Mouse (Mus musculus): ENCODE measurements around the gene Gm8994. TPM values are rescaled to one million over a fixed set of nuclear protein-coding genes. Genes with fewer than 3 reads are reported as not detected.
A peak's percentile ranks its signal among the peaks of the same experiment; 100 is the strongest.
"Not testable (repeated sequence)": the region's sequence is repeated elsewhere in the genome, so short reads cannot be mapped to it uniquely, and the experiment has no call there.

The Gm8994 gene
- polyA plus RNA-seq (2012; rRNA removed), result 0.06 TPM in 1 of 2 replicates, not detected in the other

- not testable (repeated sequence) for H3K27ac ChIP-seq (ENCODE audit: insufficient read depth, low read length); H3K4me1 ChIP-seq (ENCODE audit: control insufficient read depth, insufficient read depth, low read length); H3K4me3 ChIP-seq (ENCODE audit: insufficient read depth, low read length)
Measured at GRCm38 (mm10) chr6:136327239-136327638, at the start of gene Gm8994. Gene Gm8994 (plus strand): TSS chr6:136327539.

- TF ChIP-seq CTCF (IDR thresholded peaks at IDR 0.05; ENCODE audit: extremely low read depth, insufficient read depth, low read length) (no peak), POLR2A (IDR thresholded peaks at IDR 0.05; ENCODE audit: extremely low read depth, insufficient read depth, low read length) (no peak)
- no peaks in the 10 kb centered on the region for H3K4me1 ChIP-seq (ENCODE audit: control insufficient read depth, insufficient read depth, low read length)
- H3K27ac ChIP-seq (ENCODE audit: insufficient read depth, low read length), result no peak overlapping the region
- H3K4me3 ChIP-seq (ENCODE audit: insufficient read depth, low read length), result no peak overlapping the region
Measured at GRCm38 (mm10) chr6:136277685-136278084, 49.7 kb upstream of the Gm8994 start.

- Histone ChIP-seq H3K4me1 (ENCODE audit: control insufficient read depth, insufficient read depth, low read length) (no peaks in the 10 kb centered on the region), H3K4me3 (ENCODE audit: insufficient read depth, low read length) (no peak overlapping the region), H3K27ac (ENCODE audit: insufficient read depth, low read length) (no peak overlapping the region)
- TF ChIP-seq CTCF (IDR thresholded peaks at IDR 0.05; ENCODE audit: extremely low read depth, insufficient read depth, low read length) (no peak), POLR2A (IDR thresholded peaks at IDR 0.05; ENCODE audit: extremely low read depth, insufficient read depth, low read length) (no peak)
Measured at GRCm38 (mm10) chr6:136284565-136284964, 42.8 kb upstream of the Gm8994 start.

- TF ChIP-seq POLR2A (IDR thresholded peaks at IDR 0.05; ENCODE audit: extremely low read depth, insufficient read depth, low read length), result no peak
- no peak for TF ChIP-seq CTCF (IDR thresholded peaks at IDR 0.05; ENCODE audit: extremely low read depth, insufficient read depth, low read length)
- Histone ChIP-seq H3K27ac (ENCODE audit: insufficient read depth, low read length) (no peak overlapping the region), H3K4me1 (ENCODE audit: control insufficient read depth, insufficient read depth, low read length) (no peaks in the 10 kb centered on the region), H3K4me3 (ENCODE audit: insufficient read depth, low read length) (no peak overlapping the region)
Measured at GRCm38 (mm10) chr6:136286180-136286579, 41.2 kb upstream of the Gm8994 start.

GRCm38 (mm10) chr6:136286589-136286988 is 40.8 kb upstream of the Gm8994 start:
- no peaks in the 10 kb centered on the region for H3K4me1 ChIP-seq (ENCODE audit: control insufficient read depth, insufficient read depth, low read length)
- H3K4me3 ChIP-seq (ENCODE audit: insufficient read depth, low read length), result no peak overlapping the region
- TF ChIP-seq CTCF (IDR thresholded peaks at IDR 0.05; ENCODE audit: extremely low read depth, insufficient read depth, low read length) (no peak), POLR2A (IDR thresholded peaks at IDR 0.05; ENCODE audit: extremely low read depth, insufficient read depth, low read length) (no peak)
- H3K27ac ChIP-seq (ENCODE audit: insufficient read depth, low read length), result no peak overlapping the region

- no peaks in the 10 kb centered on the region for H3K4me1 ChIP-seq (ENCODE audit: control insufficient read depth, insufficient read depth, low read length)
- no peak for TF ChIP-seq CTCF (IDR thresholded peaks at IDR 0.05; ENCODE audit: extremely low read depth, insufficient read depth, low read length)
- TF ChIP-seq POLR2A (IDR thresholded peaks at IDR 0.05; ENCODE audit: extremely low read depth, insufficient read depth, low read length), result no peak
- no peak overlapping the region for H3K4me3 ChIP-seq (ENCODE audit: insufficient read depth, low read length)
- no peak overlapping the region for H3K27ac ChIP-seq (ENCODE audit: insufficient read depth, low read length)
Measured at GRCm38 (mm10) chr6:136291424-136291823, 35.9 kb upstream of the Gm8994 start.

GRCm38 (mm10) chr6:136291951-136292714 is 35.2 kb upstream of the Gm8994 start:
- no peaks in the 10 kb centered on the region for H3K4me1 ChIP-seq (ENCODE audit: control insufficient read depth, insufficient read depth, low read length)
- H3K27ac ChIP-seq (ENCODE audit: insufficient read depth, low read length), result no peak overlapping the region
- H3K4me3 ChIP-seq (ENCODE audit: insufficient read depth, low read length), result no peak overlapping the region
- TF ChIP-seq POLR2A (IDR thresholded peaks at IDR 0.05; ENCODE audit: extremely low read depth, insufficient read depth, low read length) (no peak), CTCF (IDR thresholded peaks at IDR 0.05; ENCODE audit: extremely low read depth, insufficient read depth, low read length) (no peak)

- Histone ChIP-seq H3K4me1 (ENCODE audit: control insufficient read depth, insufficient read depth, low read length) (no peaks in the 10 kb centered on the region), H3K27ac (ENCODE audit: insufficient read depth, low read length) (no peak overlapping the region), H3K4me3 (ENCODE audit: insufficient read depth, low read length) (no peak overlapping the region)
- TF ChIP-seq POLR2A (IDR thresholded peaks at IDR 0.05; ENCODE audit: extremely low read depth, insufficient read depth, low read length) (no peak), CTCF (IDR thresholded peaks at IDR 0.05; ENCODE audit: extremely low read depth, insufficient read depth, low read length) (0 out of 2 replicates have a peak, but pooled peaks have one; percentile 9)
Measured at GRCm38 (mm10) chr6:136293700-136294099, 33.6 kb upstream of the Gm8994 start.

- no peaks in the 10 kb centered on the region for H3K4me1 ChIP-seq (ENCODE audit: control insufficient read depth, insufficient read depth, low read length)
- TF ChIP-seq POLR2A (IDR thresholded peaks at IDR 0.05; ENCODE audit: extremely low read depth, insufficient read depth, low read length) (no peak), CTCF (IDR thresholded peaks at IDR 0.05; ENCODE audit: extremely low read depth, insufficient read depth, low read length) (no peak)
Measured at GRCm38 (mm10) chr6:136295821-136296220, 31.5 kb upstream of the Gm8994 start.

GRCm38 (mm10) chr6:136296251-136296650 is 31.1 kb upstream of the Gm8994 start:
- Histone ChIP-seq H3K27ac (ENCODE audit: insufficient read depth, low read length) (no peak overlapping the region), H3K4me1 (ENCODE audit: control insufficient read depth, insufficient read depth, low read length) (no peaks in the 10 kb centered on the region), H3K4me3 (ENCODE audit: insufficient read depth, low read length) (no peak overlapping the region)
- TF ChIP-seq POLR2A (IDR thresholded peaks at IDR 0.05; ENCODE audit: extremely low read depth, insufficient read depth, low read length) (no peak), CTCF (IDR thresholded peaks at IDR 0.05; ENCODE audit: extremely low read depth, insufficient read depth, low read length) (no peak)

More at GRCm38 (mm10) chr6:136295821-136296220, 31.5 kb upstream of the Gm8994 start:
- H3K4me3 ChIP-seq (ENCODE audit: insufficient read depth, low read length), result no peak overlapping the region
- H3K27ac ChIP-seq (ENCODE audit: insufficient read depth, low read length), result no peak overlapping the region
